Mouse (Mus musculus): ENCODE measurements at regions not wholly inside any gene's neighbourhood (a gene's known extent, or its start where the extent isn't known, plus 50 kb on each side); places are given as distances from the start of the nearest gene placed in this dataset.

DNA sequence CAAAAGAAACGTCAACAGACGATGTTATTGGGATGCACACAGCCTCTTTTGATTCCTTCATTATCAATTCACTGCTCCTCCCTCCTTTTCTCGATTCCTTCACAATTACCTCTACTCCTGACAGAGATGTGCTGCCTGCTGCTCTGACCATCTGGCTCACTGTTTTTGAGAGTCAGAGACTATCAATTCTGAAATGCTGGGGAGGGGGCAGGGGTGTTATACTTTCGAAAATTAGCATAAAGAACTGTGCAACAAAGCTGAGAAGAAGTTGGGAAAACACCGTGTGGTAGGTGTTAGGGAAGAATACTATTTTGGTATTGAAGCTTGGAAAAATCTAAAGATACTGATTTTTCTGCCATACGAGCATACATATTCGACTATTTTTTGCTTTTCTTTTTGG lies 96.4 kb downstream of the Nedd1 start:
- no peak for DNase-seq (ENCODE audit: inconsistent ontology term)

- DNase-seq (ENCODE audit: inconsistent ontology term) = no peak
These were observed 106.4 kb downstream of the Nedd1 start for GRCm38 (mm10) chr10:92615684-92616379.

- DNase-seq (ENCODE audit: inconsistent ontology term) = peak; percentile 72
These were observed 107.9 kb downstream of the Nedd1 start for GRCm38 (mm10) chr10:92614341-92614740.

- DNase-seq (ENCODE audit: inconsistent ontology term) = no peak
These were observed 111.2 kb downstream of the Nedd1 start for GRCm38 (mm10) chr10:92611060-92611459.

DNA sequence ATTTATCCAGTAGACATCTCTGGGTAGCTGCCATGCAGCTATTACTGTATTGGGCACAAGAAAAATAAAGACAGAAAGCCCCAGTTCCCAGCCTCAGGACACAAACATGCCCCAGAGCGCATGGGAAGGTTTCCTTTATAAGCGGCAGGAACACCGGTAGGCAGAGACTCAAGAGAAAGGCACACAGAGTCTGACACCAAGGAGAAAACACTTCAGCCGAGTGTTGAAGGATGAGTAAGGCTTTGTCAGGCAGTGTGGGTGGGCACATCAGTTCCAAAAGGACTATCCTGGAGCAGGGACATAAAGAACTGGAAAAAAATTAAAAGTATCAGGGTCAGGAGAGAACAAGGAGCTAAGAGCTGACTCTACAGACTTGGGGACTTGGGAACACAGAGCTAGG lies 115.5 kb downstream of the Nedd1 start:
- peak; percentile 14 for DNase-seq (ENCODE audit: inconsistent ontology term)

DNA sequence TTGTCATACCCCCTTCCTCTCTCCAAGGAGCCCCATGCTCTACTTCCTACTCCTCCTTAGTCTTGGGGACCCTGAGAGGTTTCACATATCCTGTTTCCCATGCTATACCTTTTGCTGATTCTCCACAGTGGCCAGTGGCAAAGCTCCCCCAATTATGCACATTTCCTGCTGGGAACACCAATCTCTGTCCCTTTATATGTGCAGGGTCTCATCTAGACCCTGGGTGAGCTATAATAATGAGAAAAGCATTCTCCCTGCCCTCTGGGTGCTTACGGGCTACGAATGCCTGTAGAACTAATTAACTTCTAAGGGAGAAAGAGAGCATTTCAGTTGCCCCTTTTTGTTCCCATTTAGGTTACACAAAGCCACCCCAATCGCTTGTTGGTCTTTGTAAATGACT lies 116.6 kb downstream of the Nedd1 start:
- DNase-seq (ENCODE audit: inconsistent ontology term) = no peak

DNA sequence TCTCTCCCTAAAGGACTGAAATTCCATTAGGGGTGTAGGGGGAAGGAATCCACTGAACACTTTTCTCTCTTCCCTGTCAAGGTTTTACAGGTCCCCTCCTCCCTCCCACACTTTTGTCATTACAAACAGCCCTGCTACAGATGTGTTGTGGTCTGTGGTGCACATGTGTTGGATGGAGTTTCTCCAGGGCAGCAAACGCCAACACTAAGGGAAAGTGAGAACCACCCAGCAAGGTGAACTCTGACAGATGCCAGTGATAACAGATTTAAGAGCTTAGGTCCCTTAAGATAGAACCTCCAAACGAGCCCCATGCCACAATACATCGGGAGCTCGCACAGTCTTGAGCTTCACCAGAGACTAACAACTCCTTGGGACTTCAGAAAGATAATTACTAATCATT lies 122.1 kb downstream of the Nedd1 start:
- DNase-seq (ENCODE audit: inconsistent ontology term) = no peak

DNA sequence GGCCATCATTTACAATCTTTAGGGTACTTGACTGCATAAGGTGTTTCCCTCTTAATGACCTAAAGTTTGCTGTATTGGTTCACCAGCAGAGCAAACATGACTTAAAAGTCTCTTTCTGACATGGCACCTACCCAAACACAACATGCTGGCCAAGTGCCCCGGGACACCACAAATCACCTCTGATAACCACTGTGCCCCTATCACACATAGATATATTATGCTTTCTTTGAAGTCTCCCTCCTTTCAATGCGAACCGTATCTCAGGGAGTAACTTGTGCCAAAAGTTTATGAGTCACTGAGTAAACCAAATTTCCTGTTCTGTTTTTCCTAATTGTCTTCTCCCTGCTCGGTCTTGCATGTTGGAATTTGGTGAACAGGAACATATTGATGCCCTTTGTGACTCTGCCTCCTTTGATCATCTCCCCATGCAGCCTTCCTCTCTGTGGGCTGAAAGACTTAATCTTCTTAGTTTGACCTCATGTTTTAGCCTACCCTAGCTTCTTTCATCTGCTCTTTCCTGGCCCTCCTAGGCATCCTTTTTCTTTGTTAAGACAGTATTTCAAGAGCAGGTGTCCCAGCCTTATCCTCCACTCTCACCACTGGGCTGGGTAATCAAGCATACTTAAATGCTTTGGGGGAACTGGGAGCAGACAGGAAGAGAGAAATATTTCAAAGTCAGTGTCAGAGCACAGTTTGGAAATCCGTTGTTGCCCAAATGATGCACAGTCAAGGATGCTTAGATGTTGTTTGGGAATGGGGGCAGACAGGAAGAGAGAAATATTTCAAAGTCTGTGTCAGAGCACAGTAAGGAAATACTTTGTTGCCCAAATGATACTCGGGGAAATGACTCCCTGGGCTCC lies 126.5 kb downstream of the Nedd1 start:
- DNase-seq (ENCODE audit: inconsistent ontology term) = peak; percentile 89

GRCm38 (mm10) chr10:92593947-92594460 lies 128.2 kb downstream of the Nedd1 start:
- DNase-seq (ENCODE audit: inconsistent ontology term) = peak; percentile 94

GRCm38 (mm10) chr10:92578872-92579271 lies 143.3 kb downstream of the Nedd1 start:
- peak; percentile 62 for DNase-seq (ENCODE audit: inconsistent ontology term)

- no peak for DNase-seq (ENCODE audit: inconsistent ontology term)
These were observed 151.7 kb downstream of the Nedd1 start for GRCm38 (mm10) chr10:92570496-92570895.

GRCm38 (mm10) chr10:92557463-92557862 lies 164.8 kb downstream of the Nedd1 start:
- no peak for DNase-seq (ENCODE audit: inconsistent ontology term)

DNA sequence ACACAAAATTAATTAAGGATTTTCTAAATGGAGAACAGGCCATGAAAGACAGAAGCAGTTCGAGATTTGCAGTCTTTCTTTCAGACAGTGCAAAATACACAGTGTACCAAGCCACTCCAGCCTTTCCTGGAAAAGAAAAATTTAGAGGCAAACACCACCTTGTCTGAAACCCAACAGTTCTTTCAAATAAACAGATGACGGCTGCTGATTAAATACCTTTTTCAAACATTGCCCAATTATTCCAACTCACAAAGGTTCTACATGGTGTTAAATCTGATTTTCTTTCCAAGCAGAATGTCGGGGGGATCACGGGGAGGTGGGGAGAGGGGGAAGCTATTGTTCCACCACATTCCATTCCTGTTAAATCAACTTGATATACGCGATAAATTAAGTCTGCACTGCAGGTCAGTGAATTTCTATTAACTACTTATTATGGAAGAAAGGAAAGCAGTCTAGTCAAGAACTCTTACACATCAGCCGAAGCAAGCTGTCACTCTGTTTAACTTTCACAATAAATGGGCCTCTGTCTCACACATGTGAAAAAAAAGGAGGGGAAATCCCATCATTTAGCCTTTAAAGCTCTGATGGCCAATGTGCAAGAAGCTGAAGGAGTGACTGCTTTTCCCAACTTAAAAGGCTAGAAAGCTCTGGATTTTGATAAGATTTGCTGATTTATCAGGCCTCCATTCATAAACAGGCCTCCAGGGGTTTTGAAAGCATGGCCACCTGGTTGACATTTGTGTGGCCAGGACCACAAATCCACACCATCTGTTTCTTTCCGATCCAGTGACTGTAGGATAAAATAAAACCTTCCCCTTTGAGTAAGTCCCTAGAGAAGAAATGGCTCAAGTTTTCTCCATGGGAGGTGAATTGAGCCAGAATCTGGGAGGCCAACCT lies 165.4 kb downstream of the Nedd1 start:
- peak; percentile 79 for DNase-seq (ENCODE audit: inconsistent ontology term)

- no peak for DNase-seq (ENCODE audit: inconsistent ontology term)
These were observed 166.3 kb downstream of the Nedd1 start for GRCm38 (mm10) chr10:92555727-92556525.

- DNase-seq (ENCODE audit: inconsistent ontology term) = no peak
These were observed 168.3 kb downstream of the Nedd1 start for GRCm38 (mm10) chr10:92553966-92554365.

DNA sequence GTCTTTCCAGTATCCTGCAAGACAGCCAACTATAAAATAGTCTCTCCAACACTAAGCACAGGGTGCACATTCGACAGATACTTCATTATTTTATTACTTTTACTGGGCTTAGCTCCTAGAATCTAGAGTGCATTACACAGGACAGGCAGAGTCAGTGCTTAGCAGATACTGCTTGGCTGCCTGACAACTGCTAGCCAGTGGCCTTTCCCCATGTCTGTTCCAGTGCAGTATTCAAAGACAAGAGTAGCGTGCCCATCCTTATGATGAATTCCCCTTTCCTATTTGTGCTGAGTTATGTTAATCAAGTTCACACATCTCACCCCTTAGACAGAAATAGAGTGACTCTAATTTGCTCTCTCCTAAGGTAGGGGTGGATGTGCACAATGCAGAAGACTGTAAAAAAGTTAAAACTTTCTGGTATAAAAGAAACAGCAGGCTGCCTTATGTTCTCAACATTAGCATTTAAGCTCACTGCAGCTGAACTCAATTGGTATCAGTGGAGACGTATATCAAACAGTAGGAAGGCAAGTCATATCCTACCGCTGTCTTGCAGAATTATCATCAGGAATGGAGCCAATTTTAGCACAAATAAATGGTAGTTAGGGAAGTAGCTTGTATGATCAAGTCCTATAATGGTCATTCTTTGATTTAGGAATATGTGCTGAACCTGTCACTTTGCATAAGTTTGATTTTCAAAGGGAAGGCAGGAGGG lies 173.2 kb downstream of the Nedd1 start:
- no peak for DNase-seq (ENCODE audit: inconsistent ontology term)

DNA sequence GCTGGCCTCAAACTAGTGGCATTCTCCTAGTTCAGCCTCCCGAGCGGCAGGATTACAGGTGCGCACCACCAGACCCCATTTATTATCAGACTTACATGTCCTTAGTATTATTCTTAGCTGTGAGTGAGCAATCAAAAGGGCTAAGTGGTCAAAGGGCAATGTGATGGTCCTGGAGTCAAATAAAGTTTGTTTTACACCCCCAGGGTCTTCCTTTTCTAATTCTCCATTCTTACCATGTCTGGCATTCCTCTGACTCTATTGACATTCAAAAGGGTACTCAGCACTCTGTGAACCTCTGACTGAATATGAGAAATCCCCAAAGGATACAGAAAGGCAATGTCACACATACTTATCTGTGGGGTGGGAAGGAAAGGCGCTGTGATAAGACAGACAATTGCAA lies 183.8 kb downstream of the Nedd1 start:
- DNase-seq (ENCODE audit: inconsistent ontology term) = no peak

- peak; percentile 24 for DNase-seq (ENCODE audit: inconsistent ontology term)
These were observed 205.3 kb downstream of the Nedd1 start for GRCm38 (mm10) chr10:92516886-92517285.

GRCm38 (mm10) chr10:92511769-92512168 lies 210.5 kb downstream of the Nedd1 start:
- no peak for DNase-seq (ENCODE audit: inconsistent ontology term)

- DNase-seq (ENCODE audit: inconsistent ontology term) = no peak
These were observed 211.5 kb downstream of the Nedd1 start for GRCm38 (mm10) chr10:92510677-92511076.

All from Muller cell, postnatal 12 days (primary cell).